Mouse (Mus musculus): ENCODE measurements around the gene Ccdc188. TPM values are rescaled to one million over a fixed set of nuclear protein-coding genes. Genes with fewer than 3 reads are reported as not detected.

Gene Ccdc188
- polyA plus RNA-seq, 1 experiment from 2014 or later, result not detected

DNA sequence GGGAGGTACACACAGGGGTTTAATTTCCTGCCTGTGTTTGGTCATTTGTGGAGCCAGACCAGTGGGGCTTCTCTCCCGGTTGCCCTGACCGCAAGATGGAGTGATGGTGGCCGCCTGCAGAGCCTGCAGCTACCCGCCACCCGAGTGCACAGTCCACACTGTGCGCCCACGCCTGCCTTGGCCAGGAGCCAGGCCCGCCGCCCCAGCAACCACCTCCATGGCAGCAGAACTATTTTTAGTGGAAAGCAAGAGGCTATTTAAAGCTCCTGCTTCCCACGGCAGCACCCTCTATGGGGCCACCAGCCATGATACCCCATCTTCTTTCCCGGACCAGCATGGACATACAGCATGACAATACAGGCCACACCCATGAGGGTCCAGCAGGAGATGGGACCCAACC, 11.9 kb downstream of the Ccdc188 start:
- no peaks in the 10 kb centered on the region for H3K9me3 ChIP-seq
- no peak overlapping the region for H3K4me3 ChIP-seq (replicated peaks)
- peaks cover 17% of the 10 kb centered on the region for H3K36me3 ChIP-seq
- H3K9ac ChIP-seq, result no peak overlapping the region
- peak overlapping the region; percentile 1; the same call in 1 of the 2 replicates for H3K4me2 ChIP-seq (replicated peaks)
- no peaks in the 10 kb centered on the region for H3K27me3 ChIP-seq (replicated peaks)
- WGBS, result 58% methylated on average over 11 of the region's 11 CpGs
- H3K4me1 ChIP-seq (replicated peaks), result peaks cover 27% of the 10 kb centered on the region
- ATAC-seq, result 0 out of 2 replicates have a peak, but pooled peaks have one; percentile 13
- H3K27ac ChIP-seq, result no peak overlapping the region

DNA sequence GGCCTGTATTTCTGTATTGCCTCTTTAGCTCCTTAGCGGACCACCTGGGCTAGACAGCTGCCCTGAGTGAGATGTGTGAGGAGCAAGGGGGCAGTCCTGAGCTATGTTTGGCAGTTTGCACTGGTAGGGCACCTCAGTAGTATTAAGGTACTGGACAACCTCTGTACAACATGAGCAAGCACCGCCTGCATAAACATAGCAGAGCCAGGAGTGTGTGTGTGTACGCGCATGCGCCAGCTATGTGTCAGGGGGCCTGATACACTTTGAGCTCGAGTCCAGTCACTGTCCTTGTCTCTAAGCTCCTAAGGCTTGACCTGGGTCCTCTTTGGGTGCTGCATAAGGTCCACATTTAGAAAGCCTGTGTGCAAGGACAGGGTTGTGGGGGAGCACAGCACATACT, 12.9 kb downstream of the Ccdc188 start:
- peaks cover 11% of the 10 kb centered on the region for H3K36me3 ChIP-seq
- ATAC-seq, result no peak
- H3K9ac ChIP-seq, result no peak overlapping the region
- H3K4me2 ChIP-seq (replicated peaks), result no peak overlapping the region
- WGBS, result 84% methylated on average over 6 of the region's 6 CpGs
- H3K4me1 ChIP-seq (replicated peaks), result peaks cover 28% of the 10 kb centered on the region
- no peak overlapping the region for H3K4me3 ChIP-seq (replicated peaks)
- no peak overlapping the region for H3K27ac ChIP-seq
- H3K9me3 ChIP-seq, result no peaks in the 10 kb centered on the region
- no peaks in the 10 kb centered on the region for H3K27me3 ChIP-seq (replicated peaks)

DNA sequence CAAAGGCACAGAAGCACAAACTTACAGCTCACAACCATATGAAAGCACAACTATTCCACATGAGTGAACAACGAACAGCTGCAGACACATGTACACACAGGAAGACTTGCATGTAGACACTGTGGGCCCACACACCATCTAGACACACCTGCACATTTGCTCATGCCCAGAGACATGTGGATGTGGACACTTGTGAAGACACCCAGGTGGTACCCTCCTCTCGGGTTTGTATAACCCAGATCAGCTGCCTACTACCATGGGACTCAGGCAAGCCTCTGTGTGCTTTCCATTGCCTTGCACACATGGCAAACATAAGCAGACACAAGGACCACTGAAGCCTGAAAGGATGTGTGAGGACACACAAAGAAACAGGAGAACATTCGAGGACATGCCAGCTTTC, 13.4 kb downstream of the Ccdc188 start:
- H3K27ac ChIP-seq, result no peak overlapping the region
- no peaks in the 10 kb centered on the region for H3K9me3 ChIP-seq
- peaks cover 32% of the 10 kb centered on the region for H3K4me1 ChIP-seq (replicated peaks)
- H3K36me3 ChIP-seq, result peaks cover 11% of the 10 kb centered on the region
- no peak overlapping the region for H3K4me3 ChIP-seq (replicated peaks)
- H3K27me3 ChIP-seq (replicated peaks), result no peaks in the 10 kb centered on the region
- no peak for ATAC-seq
- H3K4me2 ChIP-seq (replicated peaks), result no peak overlapping the region
- no peak overlapping the region for H3K9ac ChIP-seq
- 81% methylated on average over 3 of the region's 3 CpGs for WGBS

DNA sequence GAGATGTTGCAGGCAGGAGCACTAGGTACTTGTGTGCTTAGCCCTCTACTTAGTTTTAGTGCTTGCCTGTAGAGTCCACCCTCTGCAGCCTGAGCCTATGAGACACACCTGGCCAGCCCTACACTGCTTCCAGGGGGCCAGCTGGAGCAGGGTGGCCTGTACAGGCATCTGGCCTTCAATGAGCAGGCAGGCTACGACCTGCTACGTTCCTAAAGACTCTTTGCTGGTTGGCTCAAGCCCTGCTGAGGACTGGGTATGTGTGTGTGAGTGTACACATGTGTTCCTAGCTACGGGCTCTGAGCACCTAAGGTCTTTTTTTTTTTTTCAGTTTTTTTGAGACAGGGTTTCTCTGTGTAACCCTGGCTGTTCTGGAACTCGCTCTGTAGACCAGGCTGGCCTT, 13.8 kb downstream of the Ccdc188 start:
- Histone ChIP-seq H3K4me1 (replicated peaks) (peaks cover 35% of the 10 kb centered on the region), H3K4me2 (replicated peaks) (no peak overlapping the region), H3K9ac (no peak overlapping the region; the same call in 1 of the 2 replicates), H3K27ac (no peak overlapping the region), H3K27me3 (replicated peaks) (no peaks in the 10 kb centered on the region), H3K9me3 (no peaks in the 10 kb centered on the region), H3K36me3 (peaks cover 6% of the 10 kb centered on the region), H3K4me3 (replicated peaks) (no peak overlapping the region)
- no peak for ATAC-seq
- 83% methylated on average over 4 of the region's 4 CpGs for WGBS

DNA sequence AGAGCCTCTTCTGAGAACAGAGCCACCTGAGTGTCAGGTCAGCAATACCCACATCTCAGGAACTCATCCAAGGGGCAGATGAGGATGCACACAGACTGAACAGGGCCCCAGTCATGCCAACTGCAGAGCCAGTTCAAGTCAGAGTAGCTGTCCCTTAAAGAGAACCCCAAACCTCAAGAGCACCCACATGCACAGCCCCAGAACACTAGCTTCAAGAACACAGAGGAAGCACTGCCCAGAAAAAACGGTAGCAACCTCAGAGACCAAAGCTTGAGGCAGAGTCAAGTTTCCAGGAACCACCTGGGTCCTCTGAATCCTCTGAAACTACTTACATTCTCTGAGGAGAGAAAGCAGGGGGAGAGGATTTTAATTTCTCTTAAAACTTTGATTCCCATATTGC, 15.8 kb downstream of the Ccdc188 start:
- ATAC-seq, result no peak
- H3K4me2 ChIP-seq (replicated peaks), result no peak overlapping the region
- no peaks in the 10 kb centered on the region for H3K9me3 ChIP-seq
- no peaks in the 10 kb centered on the region for H3K36me3 ChIP-seq
- WGBS, result 35% methylated on average over 1 of the region's 1 CpGs
- no peak overlapping the region for H3K27ac ChIP-seq
- no peaks in the 10 kb centered on the region for H3K27me3 ChIP-seq (replicated peaks)
- no peak overlapping the region for H3K9ac ChIP-seq
- H3K4me1 ChIP-seq (replicated peaks), result peaks cover 35% of the 10 kb centered on the region
- H3K4me3 ChIP-seq (replicated peaks), result 0 out of 2 replicates have a peak overlapping the region, but pooled peaks have one; percentile 94

DNA sequence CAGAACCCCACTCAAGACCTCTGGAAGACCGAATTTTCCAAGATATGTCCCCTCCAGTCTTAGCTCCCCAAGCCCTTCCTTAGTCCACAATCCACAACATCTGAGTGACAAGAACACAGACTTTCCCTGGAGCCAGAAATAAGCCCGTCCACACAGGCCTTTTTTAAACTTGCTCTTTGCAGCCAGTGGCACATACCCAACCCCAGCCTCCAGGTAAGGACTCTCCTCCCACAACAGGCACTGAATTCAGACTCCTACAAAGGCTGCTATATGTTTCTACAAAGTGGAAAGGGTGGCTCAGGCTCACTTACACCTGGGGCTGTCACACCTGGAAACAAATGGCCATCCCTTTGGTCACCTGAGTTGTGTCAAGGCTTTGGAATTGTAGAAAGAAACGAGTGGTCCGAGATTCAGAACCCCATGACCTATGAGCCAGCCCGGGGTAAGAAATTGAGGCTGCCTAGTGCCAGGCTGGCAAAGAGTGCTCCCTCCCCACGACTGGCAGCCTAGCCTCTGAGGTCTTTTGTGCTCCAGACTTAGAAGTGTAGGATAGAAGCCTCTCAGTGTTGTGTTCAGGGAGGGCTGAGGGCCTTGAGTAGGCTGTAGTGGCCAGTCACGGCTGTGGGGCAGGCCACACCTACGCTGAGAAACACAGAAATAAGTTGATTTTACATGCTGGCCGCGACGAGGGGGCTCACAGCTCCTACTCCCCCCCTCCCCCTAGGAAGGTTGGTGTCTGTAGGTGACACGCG, 16.4 kb downstream of the Ccdc188 start:
- H3K4me3 ChIP-seq (replicated peaks), result peak overlapping the region; percentile 94
- H3K27ac ChIP-seq, result peak overlapping the region; percentile 74; the same call in 1 of the 2 replicates
- peak; percentile 29 for ATAC-seq
- H3K9me3 ChIP-seq, result no peaks in the 10 kb centered on the region
- H3K36me3 ChIP-seq, result peaks cover 4% of the 10 kb centered on the region
- WGBS, result 14% methylated on average over 13 of the region's 13 CpGs
- H3K4me1 ChIP-seq (replicated peaks), result peaks cover 35% of the 10 kb centered on the region
- H3K9ac ChIP-seq, result peak overlapping the region; percentile 89
- H3K4me2 ChIP-seq (replicated peaks), result peak overlapping the region; percentile 77
- H3K27me3 ChIP-seq (replicated peaks), result no peaks in the 10 kb centered on the region

DNA sequence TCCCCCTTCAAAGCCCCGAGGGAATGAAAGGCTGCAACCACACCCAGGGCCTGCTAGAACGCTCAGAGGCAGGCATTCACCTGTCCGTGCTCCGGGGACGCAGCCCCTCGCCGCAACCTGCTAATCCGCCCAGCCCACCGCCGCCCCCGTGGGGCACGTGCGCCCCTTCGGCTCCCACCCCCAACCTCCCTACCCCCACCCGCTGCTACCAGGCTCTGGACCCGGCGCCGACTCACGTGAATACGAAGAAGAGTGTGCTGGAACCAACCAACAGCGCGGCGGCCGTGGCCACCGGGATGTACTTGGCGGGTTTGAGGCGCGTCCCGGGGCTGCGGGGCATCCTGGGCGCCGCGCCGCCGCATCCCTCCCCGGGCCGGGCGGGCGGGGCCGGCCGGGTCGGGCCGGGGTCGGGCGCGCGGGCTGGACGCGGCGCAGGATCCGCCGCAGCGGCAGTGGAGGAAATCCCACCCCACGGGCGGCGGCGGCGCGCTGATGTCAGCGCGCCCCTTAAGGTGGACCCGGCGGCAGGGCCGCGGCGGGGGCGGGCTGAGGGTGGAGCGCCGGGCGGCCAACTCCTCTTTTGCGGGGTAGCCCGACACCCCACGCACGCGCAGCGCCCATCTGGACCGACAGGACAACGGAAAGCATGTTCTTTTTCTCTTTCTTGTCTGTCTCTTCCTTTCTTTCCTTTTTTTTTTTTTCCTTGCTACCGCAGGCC, 17.2 kb downstream of the Ccdc188 start, which contains the start of gene Zdhhc8:
TSS of gene Zdhhc8 (minus strand) at position 466 of the 718 bp plus-strand sequence.
- peak within 1 kb of the TSS; percentile 77 for H3K4me2 ChIP-seq (replicated peaks)
- peak within 1 kb of the TSS; percentile 74 for H3K27ac ChIP-seq
- peak within 1 kb of the TSS; percentile 89 for H3K9ac ChIP-seq
- H3K27me3 ChIP-seq (replicated peaks), result no peaks in the 10 kb centered on the region
- peaks cover 32% of the 10 kb centered on the region for H3K4me1 ChIP-seq (replicated peaks)
- H3K9me3 ChIP-seq, result no peaks in the 10 kb centered on the region
- H3K36me3 ChIP-seq, result peaks cover 8% of the 10 kb centered on the region
- peak within 1 kb of the TSS; percentile 94 for H3K4me3 ChIP-seq (replicated peaks)
- ATAC-seq, result peak; percentile 89
- under 1% methylated on average over 63 of the region's 79 CpGs for WGBS

DNA sequence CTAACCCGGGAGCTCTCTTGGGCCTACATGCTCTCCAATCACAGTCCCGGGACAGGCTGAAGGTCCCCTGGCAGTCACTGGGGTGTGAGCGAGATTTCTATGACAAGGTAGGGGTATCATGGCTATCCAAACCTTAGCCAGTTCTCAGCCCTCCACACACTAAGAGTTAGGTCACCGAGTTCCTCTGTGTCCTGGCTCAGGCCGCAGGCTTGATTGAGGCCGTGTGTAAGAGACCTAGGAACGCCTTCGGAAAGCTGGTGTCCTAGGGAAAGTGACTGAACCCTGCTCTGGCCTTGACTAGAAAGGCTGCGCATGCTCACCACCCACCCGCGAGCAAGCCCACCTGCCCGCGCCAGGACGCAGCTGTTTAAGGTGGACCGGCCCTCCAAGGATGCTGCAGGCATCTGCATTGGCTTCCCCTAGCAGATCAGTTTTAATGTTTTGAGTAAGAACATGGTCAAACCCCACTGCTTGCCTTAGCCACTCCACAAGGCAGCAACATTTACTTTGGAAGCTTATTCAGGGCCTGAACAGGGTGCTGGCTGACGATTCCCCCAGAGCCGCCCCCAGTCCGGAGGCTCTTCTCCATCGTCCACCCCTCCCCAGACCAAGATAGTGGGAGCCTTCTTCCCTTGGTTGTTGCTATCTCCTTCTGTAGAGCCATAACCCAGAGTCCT, 17.8 kb downstream of the Ccdc188 start:
- peak overlapping the region; percentile 89 for H3K9ac ChIP-seq
- peak overlapping the region; percentile 74 for H3K27ac ChIP-seq
- 5% methylated on average over 19 of the region's 19 CpGs for WGBS
- peaks cover 25% of the 10 kb centered on the region for H3K4me1 ChIP-seq (replicated peaks)
- peak overlapping the region; percentile 77 for H3K4me2 ChIP-seq (replicated peaks)
- no peaks in the 10 kb centered on the region for H3K27me3 ChIP-seq (replicated peaks)
- ATAC-seq, result peak; percentile 72
- H3K9me3 ChIP-seq, result no peaks in the 10 kb centered on the region
- peaks cover 15% of the 10 kb centered on the region for H3K36me3 ChIP-seq
- peak overlapping the region; percentile 94 for H3K4me3 ChIP-seq (replicated peaks)

DNA sequence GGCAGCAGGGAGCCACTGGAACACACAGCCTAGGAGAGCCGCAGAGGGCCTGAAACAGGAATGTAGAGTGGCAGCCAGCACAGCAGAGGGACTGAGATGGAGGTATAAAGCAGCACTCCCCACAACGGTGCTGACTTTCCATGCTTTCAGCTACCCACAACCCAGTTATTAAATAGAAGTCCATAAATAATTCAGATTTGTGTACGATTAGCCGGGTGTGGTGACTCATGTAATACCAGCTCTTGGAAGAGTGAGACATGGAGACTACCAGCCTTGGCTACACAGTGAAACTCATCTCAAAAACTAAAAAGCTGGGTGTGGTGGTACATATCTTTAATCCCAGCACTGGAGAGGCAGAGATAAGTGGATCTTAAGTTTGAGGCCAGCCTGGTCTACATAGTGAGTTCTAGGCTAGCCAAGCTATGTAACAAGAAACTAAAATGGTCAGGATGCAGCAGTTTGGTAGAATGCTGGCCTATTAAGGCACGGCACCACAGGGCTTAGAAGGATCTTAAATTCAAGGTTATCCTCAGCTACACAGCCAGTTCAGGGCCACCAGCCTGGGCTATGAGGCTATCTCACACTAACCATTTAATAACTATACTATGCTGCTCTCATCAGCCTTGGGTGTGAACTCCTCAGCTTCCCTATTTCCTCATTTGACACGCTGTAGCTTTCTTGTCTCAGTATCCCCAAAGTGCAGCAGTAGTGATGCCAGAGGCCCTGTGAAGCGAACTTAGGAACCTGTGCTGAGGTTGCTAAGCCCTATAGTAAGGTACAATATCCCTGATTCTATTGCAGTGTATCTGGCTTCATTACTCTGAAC, 19.2 kb downstream of the Ccdc188 start:
- ATAC-seq, result no peak
- Histone ChIP-seq H3K27me3 (replicated peaks) (no peaks in the 10 kb centered on the region), H3K4me3 (replicated peaks) (no peak overlapping the region), H3K4me2 (replicated peaks) (0 out of 2 replicates have a peak overlapping the region, but pooled peaks have one; percentile 77), H3K36me3 (peaks cover 28% of the 10 kb centered on the region), H3K4me1 (replicated peaks) (peaks cover 19% of the 10 kb centered on the region), H3K27ac (0 out of 2 replicates have a peak overlapping the region, but pooled peaks have one; percentile 74), H3K9me3 (no peaks in the 10 kb centered on the region), H3K9ac (no peak overlapping the region)
- 66% methylated on average over 7 of the region's 7 CpGs for WGBS

DNA sequence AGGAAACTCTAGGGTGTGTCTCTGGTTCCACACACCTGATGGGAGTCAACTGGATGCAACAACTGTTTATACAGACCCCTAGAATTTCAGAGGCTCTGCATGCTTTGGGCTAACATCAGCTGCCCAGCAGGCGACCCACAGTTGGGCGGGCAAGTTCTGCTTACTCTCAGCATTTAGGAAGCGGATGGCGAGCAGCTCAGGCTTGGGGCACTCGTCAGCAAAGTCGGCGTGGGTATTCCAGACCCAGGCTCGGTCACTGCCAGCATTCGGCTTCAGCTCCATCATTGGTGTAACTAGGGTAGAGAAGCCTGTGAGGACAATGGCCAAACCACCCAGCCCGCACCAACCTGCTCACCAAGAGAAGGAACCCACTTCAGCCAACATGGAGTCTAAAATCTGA, 23.9 kb downstream of the Ccdc188 start:
- 90% methylated on average over 10 of the region's 10 CpGs for WGBS
- Histone ChIP-seq H3K27me3 (replicated peaks) (no peaks in the 10 kb centered on the region), H3K4me1 (replicated peaks) (peaks cover 7% of the 10 kb centered on the region), H3K9ac (no peak overlapping the region), H3K9me3 (no peaks in the 10 kb centered on the region), H3K4me2 (replicated peaks) (no peak overlapping the region), H3K36me3 (peaks cover 63% of the 10 kb centered on the region), H3K4me3 (replicated peaks) (no peak overlapping the region), H3K27ac (no peak overlapping the region)
- ATAC-seq, result no peak

DNA sequence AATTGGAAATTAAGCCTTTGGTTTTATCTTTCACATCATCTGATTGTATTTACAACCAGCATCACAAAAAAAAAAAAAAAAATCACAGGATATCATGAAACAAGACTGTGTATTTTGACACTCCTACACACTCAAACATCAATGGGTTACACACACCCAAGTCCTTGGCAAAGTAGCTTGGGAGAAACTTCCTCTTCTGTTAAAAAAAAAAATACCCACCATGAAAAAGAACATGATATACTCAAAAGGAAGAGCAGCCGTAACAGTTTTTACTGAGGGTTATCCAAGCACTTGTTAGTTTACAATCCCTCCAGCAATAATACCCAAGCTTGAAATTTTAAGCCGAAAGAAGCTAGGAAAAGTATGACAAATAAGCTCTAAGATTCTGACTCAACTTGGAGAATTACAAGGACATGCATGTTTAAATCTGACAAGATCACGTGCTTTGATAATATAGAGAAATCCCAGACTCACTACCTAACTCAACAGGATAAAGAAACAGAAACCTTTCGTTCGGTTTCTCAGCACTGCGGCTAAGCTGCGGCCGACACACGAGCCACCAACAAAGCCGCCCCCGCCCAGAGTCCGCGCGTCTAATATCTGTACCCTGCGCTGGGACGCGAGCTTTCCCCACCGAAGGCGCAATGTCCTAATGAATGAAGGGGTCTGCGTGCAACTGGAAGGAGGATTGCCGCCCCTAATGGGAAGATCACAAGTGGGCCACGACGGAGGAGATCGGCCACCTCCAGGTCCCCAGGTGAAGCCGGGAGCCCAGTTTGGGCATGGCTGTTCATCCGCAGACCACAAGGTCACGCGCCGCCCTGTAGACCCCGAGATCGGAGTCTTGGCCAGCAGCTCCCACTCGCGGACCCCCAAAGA, 30.1 kb downstream of the Ccdc188 start:
- H3K36me3 ChIP-seq, result peaks cover 51% of the 10 kb centered on the region
- H3K27ac ChIP-seq, result peak overlapping the region; percentile 89
- peak overlapping the region; percentile 95 for H3K4me3 ChIP-seq (replicated peaks)
- peaks cover 37% of the 10 kb centered on the region for H3K4me1 ChIP-seq (replicated peaks)
- H3K9ac ChIP-seq, result peak overlapping the region; percentile 94
- peak; percentile 4; the same call in 1 of the 2 replicates for ATAC-seq
- peak overlapping the region; percentile 93 for H3K4me2 ChIP-seq (replicated peaks)
- under 1% methylated on average over 33 of the region's 33 CpGs for WGBS
- H3K9me3 ChIP-seq, result no peaks in the 10 kb centered on the region
- no peaks in the 10 kb centered on the region for H3K27me3 ChIP-seq (replicated peaks)
